Mouse (Mus musculus) splenic B cell, adult 2 months (primary cell): ENCODE measurements around the gene Rcn1.
A peak's percentile ranks its signal among the peaks of the same experiment; 100 is the strongest.

Experiments
- DNase-seq: peaks from one replicate; pipeline ENCODE4 v3.0.0-alpha.2; 2011; ENCODE audit warnings: low read depth, low spot score
- H3K27me3 ChIP-seq: 2 replicates; pipeline ENCODE4 v1.6.1; 2012; ENCODE audit warnings: mild to moderate bottlenecking, low read length, moderate library complexity, mixed read lengths; ENCODE audit not compliant: control insufficient read depth, poor library complexity, insufficient read depth, severe bottlenecking
- H3K36me3 ChIP-seq: 2 replicates; pipeline ENCODE4 v1.6.1; 2012; ENCODE audit warnings: mild to moderate bottlenecking, low read length, moderate library complexity, mixed read lengths; ENCODE audit not compliant: control insufficient read depth, poor library complexity, insufficient read depth, severe bottlenecking

Gene Rcn1

GRCm38 (mm10) chr2:105409253-105409652, 10.1 kb upstream of the Rcn1 start:
- no peak for DNase-seq
- H3K36me3 ChIP-seq = no peaks in the 10 kb centered on the region
- no peaks in the 10 kb centered on the region for H3K27me3 ChIP-seq

- no peak for DNase-seq
- Histone ChIP-seq H3K27me3 (no peaks in the 10 kb centered on the region), H3K36me3 (no peaks in the 10 kb centered on the region)
Measured at GRCm38 (mm10) chr2:105408511-105408910, 9.4 kb upstream of the Rcn1 start.

GRCm38 (mm10) chr2:105402180-105402579, 3.1 kb upstream of the Rcn1 start:
- Histone ChIP-seq H3K27me3 (no peaks in the 10 kb centered on the region), H3K36me3 (no peaks in the 10 kb centered on the region)
- no peak for DNase-seq

- no peak for DNase-seq
- H3K27me3 ChIP-seq = no peaks in the 10 kb centered on the region
- no peaks in the 10 kb centered on the region for H3K36me3 ChIP-seq
Measured at GRCm38 (mm10) chr2:105400558-105400957, 1.4 kb upstream of the Rcn1 start.

- Histone ChIP-seq H3K36me3 (no peaks in the 10 kb centered on the region), H3K27me3 (no peaks in the 10 kb centered on the region)
- peak; percentile 53 for DNase-seq
Measured at GRCm38 (mm10) chr2:105398636-105399084, 459 bp downstream of the Rcn1 start.

GRCm38 (mm10) chr2:105397446-105398211, 1.5 kb downstream of the Rcn1 start:
- no peak for DNase-seq
- Histone ChIP-seq H3K27me3 (no peaks in the 10 kb centered on the region), H3K36me3 (no peaks in the 10 kb centered on the region)

- Histone ChIP-seq H3K36me3 (no peaks in the 10 kb centered on the region), H3K27me3 (no peaks in the 10 kb centered on the region)
- no peak for DNase-seq
Measured at GRCm38 (mm10) chr2:105396066-105396465, 3.1 kb downstream of the Rcn1 start.

GRCm38 (mm10) chr2:105394375-105394774, 4.7 kb downstream of the Rcn1 start:
- H3K27me3 ChIP-seq = no peaks in the 10 kb centered on the region
- no peaks in the 10 kb centered on the region for H3K36me3 ChIP-seq
- no peak for DNase-seq

GRCm38 (mm10) chr2:105392514-105392913, 6.6 kb downstream of the Rcn1 start:
- Histone ChIP-seq H3K27me3 (no peaks in the 10 kb centered on the region), H3K36me3 (no peaks in the 10 kb centered on the region)
- no peak for DNase-seq

- Histone ChIP-seq H3K36me3 (no peaks in the 10 kb centered on the region), H3K27me3 (no peaks in the 10 kb centered on the region)
- no peak for DNase-seq
Measured at GRCm38 (mm10) chr2:105391414-105391784, 7.7 kb downstream of the Rcn1 start.

GRCm38 (mm10) chr2:105390653-105391413, 8.3 kb downstream of the Rcn1 start:
- Histone ChIP-seq H3K36me3 (no peaks in the 10 kb centered on the region), H3K27me3 (no peaks in the 10 kb centered on the region)
- no peak for DNase-seq

- DNase-seq = no peak
- H3K27me3 ChIP-seq = no peaks in the 10 kb centered on the region
- no peaks in the 10 kb centered on the region for H3K36me3 ChIP-seq
Measured at GRCm38 (mm10) chr2:105389007-105389890, 9.9 kb downstream of the Rcn1 start.

GRCm38 (mm10) chr2:105386418-105386817, 12.7 kb downstream of the Rcn1 start:
- Histone ChIP-seq H3K27me3 (no peaks in the 10 kb centered on the region), H3K36me3 (no peaks in the 10 kb centered on the region)
- DNase-seq = no peak

- DNase-seq = no peak
- Histone ChIP-seq H3K27me3 (no peaks in the 10 kb centered on the region), H3K36me3 (no peaks in the 10 kb centered on the region)
Measured at GRCm38 (mm10) chr2:105384998-105385397, 14.1 kb downstream of the Rcn1 start.

- no peak for DNase-seq
- H3K27me3 ChIP-seq = no peaks in the 10 kb centered on the region
- no peaks in the 10 kb centered on the region for H3K36me3 ChIP-seq
Measured at GRCm38 (mm10) chr2:105383063-105383462, 16.1 kb downstream of the Rcn1 start.
